Mouse (Mus musculus) heart, adult 2 months (tissue): ENCODE measurements around the gene Eif4g1. TPM values are rescaled to one million over a fixed set of nuclear protein-coding genes. Genes with fewer than 3 reads are reported as not detected.

Experiments used
- DNase-seq, 2 experiments: peaks; one replicate each; pipeline ENCODE4 v3.0.0; 2021
- H3K27ac ChIP-seq: fragments of 200-600 bp; 2 replicates; pipeline ENCODE4 v1.8.1; 2022
- H3K27me3 ChIP-seq: fragments of 200-500 bp; 2 replicates; pipeline ENCODE4 v1.6.1; 2012; ENCODE audit warnings: mild to moderate bottlenecking, low read length, inconsistent platforms, mixed read lengths; ENCODE audit not compliant: control insufficient read depth, insufficient read depth
- H3K36me3 ChIP-seq: fragments of 200-500 bp; 2 replicates; pipeline ENCODE4 v1.6.1; 2012; ENCODE audit warnings: low read length, inconsistent platforms; ENCODE audit not compliant: control insufficient read depth, insufficient read depth
- H3K4me1 ChIP-seq: fragments of 200-500 bp; 2 replicates; pipeline ENCODE4 v1.6.1; 2011; ENCODE audit warnings: low read length; ENCODE audit not compliant: control insufficient read depth, insufficient read depth
- H3K4me3 ChIP-seq: fragments of 200-600 bp; 2 replicates; pipeline ENCODE4 v1.8.1; 2022
- H3K79me2 ChIP-seq: fragments of 200-500 bp; replicated peaks from 2 replicates; pipeline ENCODE4 v1.6.1; 2012; ENCODE audit warnings: mild to moderate bottlenecking, inconsistent platforms, low read length, moderate library complexity, mixed read lengths; ENCODE audit not compliant: control insufficient read depth, insufficient read depth
- H3K9ac ChIP-seq: fragments of 200-500 bp; 2 replicates; pipeline ENCODE4 v1.6.1; 2012; ENCODE audit warnings: low read depth, mild to moderate bottlenecking, control low read depth, inconsistent platforms, low read length, mixed read lengths
- CTCF ChIP-seq: fragments of 200-600 bp; IDR thresholded peaks from 2 replicates; pipeline ENCODE4 v1.8.1; 2022; ENCODE audit warnings: antibody characterized with exemption, mild to moderate bottlenecking, moderate library complexity
- EP300 ChIP-seq: fragments of 200-500 bp; IDR thresholded peaks from 2 replicates; pipeline ENCODE4 v1.6.1; 2011; ENCODE audit warnings: low read depth, low read length, control low read depth; ENCODE audit not compliant: insufficient read depth
- POLR2A ChIP-seq: fragments of 200-500 bp; IDR thresholded peaks from 2 replicates; pipeline ENCODE4 v1.6.1; 2011; ENCODE audit warnings: mild to moderate bottlenecking, low read depth, low read length, control low read depth; ENCODE audit not compliant: insufficient read depth
- WGBS: fragments of 180-500 bp; shearing (Covaris S2); methylation state at CpG from one replicate; pipeline ENCODE4 v1.1.7; 2018; 5-methylcytosine and 5-hydroxymethylcytosine counted together
- intact Hi-C: fragments of 180-260 bp; cut with DNase I; formaldehyde crosslinking; loops from one replicate; pipeline ENCODE4 v1.15.1; 2025
- polyA plus RNA-seq: library from polyadenylated mRNA; depleted of rRNA; stranded (reverse); fragments of >200 nt; gene quantifications from 2 replicates; pipeline ENCODE4 v1.2.3, GENCODE M21; 2012
- total RNA-seq, 2 experiments: library from RNA; stranded (reverse); gene quantifications; 2 replicates each; pipeline ENCODE4 v1.2.3; 2021

Eif4g1 gene
- total and polyA plus RNA-seq, 3 experiments: 343 to 420 (median 344) TPM

- Histone ChIP-seq H3K27ac (no peak overlapping the region), H3K36me3 (peaks cover 4% of the 10 kb centered on the region; the same call in 1 of the 2 replicates), H3K4me3 (no peak overlapping the region), H3K79me2 (no peaks in the 10 kb centered on the region), H3K9ac (no peak overlapping the region), H3K27me3 (no peaks in the 10 kb centered on the region), H3K4me1 (peaks cover 12% of the 10 kb centered on the region)
- 76% methylated on average over 5 of the region's 5 CpGs for WGBS
- intact Hi-C loops: no loop called here
- no peak for DNase-seq
- TF ChIP-seq POLR2A: no peak
- no peak for TF ChIP-seq EP300
- no peak for TF ChIP-seq CTCF
Observed at GRCm38 (mm10) chr16:20699266-20699665, 31.2 kb downstream of the Eif4g1 start.

GRCm38 (mm10) chr16:20700036-20700435 is 31.9 kb downstream of the Eif4g1 start:
- 54% methylated on average over 5 of the region's 5 CpGs for WGBS

GRCm38 (mm10) chr16:20701316-20701715 is 33.2 kb downstream of the Eif4g1 start:
- DNase-seq: no peak
- 78% methylated on average over 7 of the region's 7 CpGs for WGBS
- no peak overlapping the region for H3K9ac ChIP-seq
- H3K27ac ChIP-seq: no peak overlapping the region
- no peaks in the 10 kb centered on the region for H3K27me3 ChIP-seq
- TF ChIP-seq POLR2A: no peak
- TF ChIP-seq CTCF: no peak
- no peak for TF ChIP-seq EP300
- no peaks in the 10 kb centered on the region for H3K4me1 ChIP-seq
- no peak overlapping the region for H3K4me3 ChIP-seq
- H3K36me3 ChIP-seq: no peaks in the 10 kb centered on the region
- intact Hi-C loops: no loop called here
- H3K79me2 ChIP-seq: no peaks in the 10 kb centered on the region

More at GRCm38 (mm10) chr16:20700036-20700435, 31.9 kb downstream of the Eif4g1 start:
- no peak for DNase-seq
- no peak for TF ChIP-seq EP300
- no peak for TF ChIP-seq CTCF
- no peak for TF ChIP-seq POLR2A
- Histone ChIP-seq H3K27ac (no peak overlapping the region), H3K4me3 (no peak overlapping the region), H3K36me3 (peaks cover 4% of the 10 kb centered on the region; the same call in 1 of the 2 replicates), H3K9ac (no peak overlapping the region), H3K4me1 (peaks cover 6% of the 10 kb centered on the region), H3K79me2 (no peaks in the 10 kb centered on the region), H3K27me3 (no peaks in the 10 kb centered on the region)
- intact Hi-C loops: no loop called here

GRCm38 (mm10) chr16:20701729-20702521 is 33.8 kb downstream of the Eif4g1 start:
- Histone ChIP-seq H3K79me2 (no peaks in the 10 kb centered on the region), H3K4me1 (no peaks in the 10 kb centered on the region), H3K9ac (no peak overlapping the region), H3K4me3 (no peak overlapping the region), H3K27me3 (no peaks in the 10 kb centered on the region), H3K36me3 (no peaks in the 10 kb centered on the region), H3K27ac (no peak overlapping the region)
- TF ChIP-seq CTCF: no peak
- no peak for TF ChIP-seq EP300
- TF ChIP-seq POLR2A: no peak
- intact Hi-C loops: no loop called here
- no peak for DNase-seq
- WGBS: 72% methylated on average over 12 of the region's 12 CpGs

GRCm38 (mm10) chr16:20702522-20702893 is 34.4 kb downstream of the Eif4g1 start:
- intact Hi-C loops: no loop called here
- TF ChIP-seq CTCF (peak; percentile 72), POLR2A (no peak), EP300 (no peak)
- Histone ChIP-seq H3K79me2 (no peaks in the 10 kb centered on the region), H3K27me3 (no peaks in the 10 kb centered on the region), H3K9ac (no peak overlapping the region), H3K4me1 (no peaks in the 10 kb centered on the region), H3K4me3 (no peak overlapping the region), H3K27ac (no peak overlapping the region), H3K36me3 (no peaks in the 10 kb centered on the region)
- DNase-seq: peak in 1 of 2 experiments; percentile 53
- 29% methylated on average over 8 of the region's 8 CpGs for WGBS

- no peak for DNase-seq
- intact Hi-C loops: no loop called here
- no peak overlapping the region for H3K4me3 ChIP-seq
- no peak overlapping the region for H3K9ac ChIP-seq
- no peak for TF ChIP-seq CTCF
- no peak for TF ChIP-seq POLR2A
- no peak for TF ChIP-seq EP300
- no peaks in the 10 kb centered on the region for H3K27me3 ChIP-seq
- no peak overlapping the region for H3K27ac ChIP-seq
- H3K4me1 ChIP-seq: no peaks in the 10 kb centered on the region
- WGBS: 95% methylated on average over 10 of the region's 10 CpGs
- H3K79me2 ChIP-seq: no peaks in the 10 kb centered on the region
- no peaks in the 10 kb centered on the region for H3K36me3 ChIP-seq
Observed at GRCm38 (mm10) chr16:20703071-20703470, 35.0 kb downstream of the Eif4g1 start.
